Mouse (Mus musculus): ENCODE measurements around the gene Csf2rb2. TPM values are rescaled to one million over a fixed set of nuclear protein-coding genes. Genes with fewer than 3 reads are reported as not detected.
A peak's percentile ranks its signal among the peaks of the same experiment; 100 is the strongest.
"Not testable (repeated sequence)": the region's sequence is repeated elsewhere in the genome, so short reads cannot be mapped to it uniquely, and the experiment has no call there.

Gene Csf2rb2
- total RNA-seq, 1 experiment from 2014 or later, result 7.3 TPM

DNA sequence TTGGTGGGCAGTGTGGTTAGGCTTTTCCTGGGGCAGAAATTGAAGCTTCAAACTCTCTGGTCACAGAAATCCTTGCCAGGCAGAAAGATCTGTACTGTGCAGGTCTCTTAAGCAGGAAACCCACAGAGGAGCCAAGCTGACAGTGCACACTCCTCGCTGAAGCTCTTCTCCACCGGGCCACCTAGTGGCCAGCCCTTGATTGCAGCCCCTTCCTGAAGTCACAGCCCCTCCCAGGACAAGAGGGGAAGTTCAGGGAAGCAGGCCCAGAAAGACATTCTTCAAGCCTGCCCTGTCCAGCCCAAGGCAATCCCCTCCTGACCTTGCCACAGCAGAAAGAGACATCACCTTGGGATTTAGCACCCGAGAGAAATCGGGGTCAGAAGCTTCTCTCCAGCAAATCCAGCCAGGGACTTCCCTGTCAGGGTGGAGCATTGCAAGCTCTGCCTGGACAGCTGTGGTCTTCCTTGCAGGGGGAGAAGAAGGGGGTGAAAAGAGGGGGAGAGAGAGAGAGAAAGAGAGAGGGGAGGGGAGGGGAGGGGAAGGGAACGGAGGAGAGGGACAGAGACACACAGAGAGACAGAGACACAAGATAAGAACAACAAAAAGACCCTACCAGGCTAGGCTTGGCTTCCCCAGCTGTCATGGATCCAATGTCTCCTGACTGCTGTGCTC lies 15.4 kb upstream of the Csf2rb2 start:
- peak; percentile 74 for ATAC-seq (ENCODE audit: extremely low read depth, insufficient number of reproducible peaks, low FRiP score, poor library complexity, severe bottlenecking)

DNA sequence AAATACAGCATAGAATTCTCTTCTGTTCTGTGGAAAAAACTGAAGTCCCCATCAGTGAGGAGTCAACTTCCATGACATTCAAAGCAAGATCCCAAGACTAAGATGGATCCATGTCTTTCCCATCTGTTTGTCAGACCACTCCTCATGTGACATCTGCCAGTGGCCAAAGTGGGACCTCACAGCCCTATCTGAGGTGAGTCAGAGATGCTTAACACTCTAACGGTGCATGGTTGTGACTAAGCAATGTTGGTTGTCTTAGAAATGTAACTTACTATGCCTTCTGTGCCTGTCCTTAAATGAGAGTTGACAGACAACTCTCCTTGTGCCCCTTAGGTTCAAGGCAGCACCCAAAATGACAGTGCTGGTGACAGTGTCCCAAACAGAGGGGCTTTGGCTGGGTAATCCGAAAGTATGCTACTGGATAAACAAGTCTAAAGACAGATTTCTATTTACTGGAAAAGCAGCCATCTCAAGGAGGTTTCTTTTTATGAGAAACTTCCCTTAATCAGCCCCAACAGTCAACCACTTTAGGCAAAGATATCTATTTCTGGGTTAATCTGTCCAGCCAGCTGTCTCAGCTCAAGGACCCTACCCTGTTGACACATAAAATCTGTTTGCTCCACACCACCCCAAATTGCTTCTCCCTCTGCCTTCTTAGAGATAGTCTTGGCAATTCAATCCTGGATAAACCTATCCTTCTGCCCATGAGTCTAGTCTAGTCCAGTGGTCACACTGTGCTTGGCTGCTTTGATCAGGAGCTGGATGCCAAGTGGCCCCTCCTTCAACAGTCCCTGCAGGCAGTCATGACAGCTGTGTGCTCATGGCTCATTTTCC lies 13.0 kb upstream of the Csf2rb2 start:
- ATAC-seq (ENCODE audit: extremely low read depth, insufficient number of reproducible peaks, low FRiP score, poor library complexity, severe bottlenecking), result not testable (repeated sequence)

DNA sequence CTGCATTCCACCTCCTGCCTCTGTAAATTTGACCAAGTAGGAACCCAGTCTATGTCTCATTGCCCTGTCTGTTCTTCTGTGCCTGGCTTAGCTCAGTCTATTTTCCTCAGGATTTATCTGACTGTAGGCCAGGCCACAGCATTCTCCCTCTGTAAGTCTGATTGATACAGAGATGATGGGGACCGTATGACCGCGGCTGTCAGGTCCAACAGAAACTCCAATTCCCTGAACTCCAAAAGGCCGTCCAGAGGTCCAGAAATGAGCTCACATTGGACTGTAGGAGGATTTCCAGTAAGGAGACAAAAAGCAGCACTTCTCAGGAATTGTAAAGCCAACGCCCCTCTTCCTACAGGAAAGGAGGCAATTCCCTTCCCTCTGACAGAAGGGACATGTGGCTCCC lies 8.1 kb upstream of the Csf2rb2 start:
- ATAC-seq (ENCODE audit: extremely low read depth, insufficient number of reproducible peaks, low FRiP score, poor library complexity, severe bottlenecking), result not testable (repeated sequence)

DNA sequence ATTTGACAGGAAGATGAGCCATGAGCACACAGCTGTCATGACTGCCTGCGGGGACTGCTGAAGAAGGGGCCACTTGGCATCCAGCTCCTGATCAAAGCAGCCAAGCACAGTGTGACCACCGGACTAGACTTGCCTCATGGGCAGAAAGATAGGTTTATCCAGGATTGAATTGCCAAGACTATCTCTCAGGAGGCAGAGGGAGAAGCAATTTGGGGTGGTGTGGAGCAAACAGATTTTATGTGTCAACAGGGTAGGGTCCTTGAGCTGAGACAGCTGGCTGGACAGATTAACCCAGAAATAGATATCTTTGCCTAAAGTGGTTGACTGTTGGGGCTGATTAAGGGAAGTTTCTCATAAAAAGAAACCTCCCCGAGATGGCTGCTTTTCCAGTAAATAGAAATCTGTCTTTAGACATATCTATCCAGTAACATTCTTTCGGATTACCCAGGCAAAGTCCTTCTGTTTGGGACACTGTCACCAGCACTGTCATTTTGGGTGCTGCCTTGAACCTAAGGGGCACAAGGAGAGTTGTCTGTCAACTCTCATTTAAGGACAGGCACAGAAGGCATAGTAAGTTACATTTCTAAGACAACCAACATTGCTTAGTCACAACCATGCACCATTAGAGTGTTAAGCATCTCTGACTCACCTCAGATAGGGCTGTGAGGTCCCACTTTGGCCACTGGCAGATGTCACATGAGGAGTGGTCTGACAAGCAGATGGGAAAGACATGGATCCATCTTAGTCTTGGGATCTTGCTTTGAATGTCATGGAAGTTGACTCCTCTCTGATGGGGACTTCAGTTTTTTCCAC lies 7.1 kb upstream of the Csf2rb2 start:
- not testable (repeated sequence) for ATAC-seq (ENCODE audit: extremely low read depth, insufficient number of reproducible peaks, low FRiP score, poor library complexity, severe bottlenecking)

DNA sequence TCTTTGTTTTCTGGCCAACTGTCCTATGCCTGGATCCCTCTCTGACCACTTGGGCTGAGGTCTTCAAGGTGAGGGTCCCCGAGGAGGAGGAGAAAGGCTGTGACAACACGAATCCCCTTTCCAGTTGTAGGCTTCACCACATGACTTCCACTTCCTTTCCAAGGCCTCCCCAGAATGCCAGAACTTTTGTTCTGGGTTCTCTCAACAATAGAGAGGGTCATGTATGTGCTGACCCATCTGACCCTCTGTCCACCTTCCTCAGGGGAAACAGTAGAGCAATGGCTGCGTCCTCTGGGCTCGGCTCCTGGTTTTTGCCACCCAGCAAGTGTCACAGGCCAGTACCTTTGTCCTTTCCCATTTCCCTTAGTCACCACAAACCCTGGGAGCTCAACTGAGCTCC lies 5.5 kb upstream of the Csf2rb2 start:
- no peak for ATAC-seq (ENCODE audit: extremely low read depth, insufficient number of reproducible peaks, low FRiP score, poor library complexity, severe bottlenecking)

DNA sequence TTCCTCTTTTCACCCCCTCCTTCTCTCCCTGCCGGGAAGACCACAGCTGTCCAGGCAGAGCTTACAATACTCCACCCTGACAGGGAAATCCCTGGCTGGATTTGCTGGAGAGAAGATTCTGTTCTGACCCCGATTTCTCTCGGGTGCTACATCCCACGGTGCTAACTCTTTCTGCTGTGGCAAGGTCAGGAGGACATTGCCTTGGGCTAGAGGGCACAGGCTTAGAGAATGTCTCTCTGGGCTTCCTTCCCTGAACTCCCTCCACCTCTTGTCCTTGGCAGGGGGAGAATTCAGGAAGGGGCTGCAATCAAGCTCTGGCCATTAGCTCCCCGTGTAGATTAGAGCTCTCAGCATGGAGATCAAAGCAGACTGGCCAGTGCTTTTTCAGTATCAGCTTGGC lies 4.3 kb upstream of the Csf2rb2 start:
- no peak for ATAC-seq (ENCODE audit: extremely low read depth, insufficient number of reproducible peaks, low FRiP score, poor library complexity, severe bottlenecking)

DNA sequence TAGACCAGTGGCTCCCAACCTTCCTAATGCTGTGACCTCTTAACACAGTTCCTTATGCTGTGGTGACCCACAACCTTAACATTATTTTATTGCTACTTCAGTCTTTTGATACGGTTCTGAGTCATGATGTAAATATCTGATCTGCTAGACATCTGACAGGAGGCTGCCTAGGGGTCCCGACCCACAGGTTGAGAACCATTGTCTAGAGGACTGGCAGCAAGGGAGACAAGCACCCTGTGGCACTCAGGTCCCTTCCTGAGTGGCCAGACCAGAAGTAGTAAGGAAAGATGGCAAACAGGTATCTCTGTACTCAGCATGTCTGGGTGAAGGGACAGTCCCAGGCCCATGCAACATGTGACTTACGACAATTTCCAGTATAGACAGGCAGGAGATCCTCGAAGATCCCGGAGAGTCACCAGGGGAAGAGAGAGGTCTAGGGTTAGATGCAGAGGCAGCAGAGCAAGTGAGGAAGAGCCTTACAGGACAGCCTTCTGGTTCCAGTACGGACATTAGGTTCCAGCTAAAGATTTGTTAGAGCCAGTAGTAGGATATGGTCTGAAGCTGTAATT lies 1.8 kb downstream of the Csf2rb2 start:
- ATAC-seq (ENCODE audit: extremely low read depth, insufficient number of reproducible peaks, low FRiP score, poor library complexity, severe bottlenecking), result no peak

DNA sequence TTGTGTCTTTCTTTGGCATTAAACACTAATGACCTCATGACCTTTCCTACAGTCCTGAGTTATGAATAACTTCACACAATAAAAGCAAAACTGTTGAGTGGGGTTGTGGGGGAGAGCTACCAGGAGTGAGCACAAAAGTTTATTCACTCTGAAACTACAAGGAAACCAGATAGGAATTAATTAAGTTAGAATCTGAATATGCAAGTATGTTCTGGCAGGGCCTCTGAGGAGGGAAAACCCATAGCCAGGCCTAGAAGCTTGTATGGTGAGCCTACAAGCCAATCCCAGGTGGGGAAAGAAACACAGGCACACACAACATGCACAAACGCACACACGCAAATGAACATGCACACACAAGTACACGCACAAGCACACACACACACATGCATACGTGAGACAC lies 2.8 kb downstream of the Csf2rb2 start:
- no peak for ATAC-seq (ENCODE audit: extremely low read depth, insufficient number of reproducible peaks, low FRiP score, poor library complexity, severe bottlenecking)

DNA sequence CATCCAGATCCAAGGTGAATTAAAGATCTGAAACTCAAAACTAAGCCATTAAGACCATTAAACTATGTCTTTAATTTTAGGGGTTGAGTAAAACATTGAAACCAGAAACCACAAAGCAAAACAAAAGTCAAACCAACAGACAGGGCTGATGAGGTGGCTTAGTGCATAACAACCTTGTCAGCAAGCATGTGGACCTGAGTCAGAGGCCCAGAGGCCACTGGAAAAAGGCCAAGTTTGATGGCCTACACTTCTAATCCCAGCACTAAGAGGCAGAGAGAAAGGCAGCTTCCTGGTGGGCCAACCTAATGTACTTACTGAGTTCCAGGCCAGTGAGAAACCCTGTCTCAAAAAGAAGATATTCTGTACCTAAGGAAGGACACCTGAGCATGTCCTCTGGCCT lies 4.7 kb downstream of the Csf2rb2 start:
- no peak for ATAC-seq (ENCODE audit: extremely low read depth, insufficient number of reproducible peaks, low FRiP score, poor library complexity, severe bottlenecking)

DNA sequence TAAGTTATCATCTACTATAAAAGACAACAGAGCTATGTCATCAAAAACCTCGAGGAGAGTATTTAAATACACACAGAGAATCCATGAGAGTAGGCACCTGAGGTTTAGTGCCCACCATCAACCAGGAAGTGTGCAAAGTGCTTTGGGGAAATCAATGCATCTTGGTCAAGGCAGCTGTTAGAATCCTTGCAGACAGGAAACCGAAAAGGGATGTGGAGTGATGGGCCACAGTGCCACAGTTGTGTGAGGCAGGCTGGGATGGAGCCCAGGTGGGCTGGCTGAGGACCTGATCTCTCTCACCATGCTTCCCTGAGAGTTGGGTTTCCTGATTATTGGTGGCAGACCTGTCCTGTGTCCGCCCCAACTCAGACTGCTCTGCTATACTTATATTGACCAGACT lies 5.9 kb downstream of the Csf2rb2 start:
- no peak for ATAC-seq (ENCODE audit: extremely low read depth, insufficient number of reproducible peaks, low FRiP score, poor library complexity, severe bottlenecking)

DNA sequence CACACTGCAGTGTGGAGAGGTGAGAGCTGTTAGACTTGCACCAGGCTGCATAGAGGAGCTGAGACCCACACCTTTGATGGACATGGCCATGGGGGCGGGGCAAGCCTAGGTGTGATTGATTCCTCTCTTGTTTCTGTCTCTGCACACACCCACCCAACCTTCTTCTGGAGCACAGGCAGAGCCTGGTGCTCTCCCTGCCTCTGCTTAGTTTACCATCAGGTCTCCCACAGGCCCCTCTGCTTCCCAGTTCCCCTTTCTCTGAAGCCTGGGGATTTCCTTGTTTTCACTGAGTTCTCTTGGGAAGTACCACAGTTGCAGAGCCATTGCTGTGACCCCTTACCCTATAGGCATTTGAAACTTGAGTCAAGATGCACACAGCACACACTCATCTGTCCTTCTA lies 7.0 kb downstream of the Csf2rb2 start:
- no peak for ATAC-seq (ENCODE audit: extremely low read depth, insufficient number of reproducible peaks, low FRiP score, poor library complexity, severe bottlenecking)

DNA sequence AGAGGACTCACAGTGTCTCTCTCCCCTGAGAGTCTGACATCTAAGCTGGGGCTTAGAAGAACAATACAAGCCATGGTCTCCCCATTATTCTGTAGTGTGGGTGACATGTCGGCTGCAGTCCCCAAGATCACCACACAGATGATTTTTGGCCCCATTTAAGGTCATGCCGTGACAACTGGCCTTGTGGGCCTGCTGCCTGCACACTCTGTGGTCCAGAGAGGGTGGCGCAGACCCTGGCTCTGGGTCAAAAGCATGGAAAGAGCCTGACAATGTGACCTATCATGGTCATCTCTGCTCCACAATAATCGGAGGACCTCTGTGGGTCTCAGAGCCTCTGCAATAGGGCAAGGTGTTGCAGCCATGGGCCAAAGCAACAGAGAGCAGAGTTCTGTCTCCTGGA lies 11.8 kb downstream of the Csf2rb2 start:
- ATAC-seq (ENCODE audit: extremely low read depth, insufficient number of reproducible peaks, low FRiP score, poor library complexity, severe bottlenecking), result no peak

DNA sequence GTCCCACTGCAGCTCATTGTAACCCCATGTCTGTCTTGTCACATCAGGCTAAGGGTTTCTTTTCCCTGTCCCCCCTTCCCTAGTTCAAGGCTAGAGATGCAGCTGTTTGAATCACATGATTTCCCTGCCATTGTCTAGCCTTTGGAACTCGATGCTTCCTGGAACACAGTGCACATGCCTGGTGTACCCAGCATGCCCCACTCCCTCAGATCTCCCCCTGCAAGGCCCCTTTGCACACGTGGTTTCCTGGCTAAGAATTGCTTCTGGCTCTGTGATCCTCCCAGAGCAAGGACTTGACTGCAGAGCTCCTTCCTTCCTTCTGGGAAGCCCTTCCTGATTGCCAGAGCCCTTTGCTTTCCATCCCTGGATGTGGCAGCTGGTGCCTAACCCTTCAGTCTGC lies 12.3 kb downstream of the Csf2rb2 start:
- ATAC-seq (ENCODE audit: extremely low read depth, insufficient number of reproducible peaks, low FRiP score, poor library complexity, severe bottlenecking), result not testable (repeated sequence)

DNA sequence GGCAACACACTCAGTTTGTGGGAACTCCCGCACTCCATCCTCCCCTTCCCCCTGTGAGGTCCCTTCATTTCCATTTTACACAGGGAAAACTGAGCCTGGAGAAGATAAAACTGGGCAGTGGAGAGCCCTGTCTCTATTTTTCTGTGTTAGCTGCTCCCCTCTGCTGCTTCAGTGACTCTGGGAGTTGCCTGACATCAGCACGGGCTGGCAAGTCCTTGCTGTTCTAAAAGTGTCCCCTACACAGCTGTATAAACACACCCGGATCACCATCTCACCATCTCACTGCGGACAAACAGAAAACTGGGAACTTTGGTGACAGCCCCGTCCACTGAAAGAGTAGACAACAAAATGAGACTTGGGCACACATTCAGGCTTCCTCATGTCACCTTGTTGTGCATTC lies 15.7 kb downstream of the Csf2rb2 start:
- not testable (repeated sequence) for ATAC-seq (ENCODE audit: extremely low read depth, insufficient number of reproducible peaks, low FRiP score, poor library complexity, severe bottlenecking)

DNA sequence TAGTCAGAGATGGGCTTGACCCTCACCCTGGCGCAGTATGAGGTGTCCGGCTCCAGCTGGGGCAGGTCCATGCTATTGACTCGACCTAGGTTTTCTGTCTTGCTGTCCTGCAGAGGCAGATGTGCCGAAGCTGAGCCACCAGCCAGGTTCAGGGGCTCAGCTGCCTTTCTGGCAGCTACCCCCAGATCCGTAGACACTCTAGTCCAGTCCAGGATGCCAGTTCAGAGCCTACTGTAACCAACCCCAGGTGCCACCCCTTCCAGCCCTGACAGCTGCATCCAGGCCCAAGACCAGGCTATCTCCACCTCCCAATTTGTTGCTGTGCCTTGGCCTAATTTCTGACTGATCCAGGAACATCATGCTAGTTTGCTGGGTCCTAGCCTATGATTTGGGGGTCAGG lies 17.6 kb downstream of the Csf2rb2 start:
- ATAC-seq (ENCODE audit: extremely low read depth, insufficient number of reproducible peaks, low FRiP score, poor library complexity, severe bottlenecking), result no peak

DNA sequence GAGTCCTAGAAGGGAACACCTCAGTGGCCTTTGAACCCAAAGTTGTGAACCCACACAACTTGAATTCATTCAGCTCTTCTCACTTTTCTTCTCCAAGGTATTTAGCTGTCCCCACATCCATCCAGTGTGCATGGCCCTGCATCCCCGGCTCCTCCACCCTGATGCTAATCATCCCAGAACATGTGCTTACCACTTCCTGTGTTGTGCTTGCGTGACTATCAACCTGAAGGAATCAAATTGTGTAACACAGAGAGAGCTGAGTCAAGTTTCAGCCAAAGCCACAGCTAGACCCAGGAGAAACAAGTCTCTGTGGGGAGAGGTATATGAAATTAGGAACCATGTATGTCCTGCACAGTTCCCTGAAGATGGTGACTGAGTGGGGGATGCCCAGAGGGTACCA lies 27.2 kb downstream of the Csf2rb2 start:
- ATAC-seq (ENCODE audit: extremely low read depth, insufficient number of reproducible peaks, low FRiP score, poor library complexity, severe bottlenecking), result no peak

DNA sequence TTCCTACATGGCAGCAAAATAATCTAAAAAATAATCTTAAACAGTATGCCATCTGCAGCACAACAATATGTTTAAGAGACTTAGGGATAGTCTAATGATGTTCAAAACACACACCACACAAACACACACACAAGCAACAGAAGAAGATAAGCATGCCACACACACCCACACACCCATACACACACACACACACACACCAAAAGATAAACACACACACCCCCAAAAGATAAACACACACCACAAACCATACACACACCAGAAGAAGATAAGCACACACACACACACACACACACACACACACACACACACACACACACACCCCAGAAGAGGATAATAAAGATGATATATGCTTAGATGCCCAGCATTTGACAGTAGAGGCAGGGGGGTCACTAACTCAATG lies 34.3 kb downstream of the Csf2rb2 start:
- no peak for ATAC-seq (ENCODE audit: extremely low read depth, insufficient number of reproducible peaks, low FRiP score, poor library complexity, severe bottlenecking)

DNA sequence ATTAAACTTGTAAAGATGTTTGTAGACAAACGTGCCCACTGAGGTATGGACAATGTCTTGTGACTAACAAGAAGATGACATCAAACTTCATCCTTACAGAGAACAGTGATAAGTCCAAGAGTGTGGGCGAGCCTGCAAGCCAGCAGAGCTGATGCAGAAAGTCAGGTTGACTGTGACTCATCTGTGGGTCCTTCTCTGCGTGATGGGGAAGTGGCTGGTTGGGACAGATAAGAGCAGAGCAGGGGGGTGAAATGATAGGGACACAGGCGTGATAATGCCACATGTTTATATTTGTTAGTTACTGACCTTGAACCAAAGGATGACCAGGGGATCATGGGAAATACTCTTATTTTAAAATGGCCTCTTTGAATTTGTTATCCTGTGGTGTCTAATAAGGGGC lies 37.7 kb downstream of the Csf2rb2 start:
- peak; percentile 72 for ATAC-seq (ENCODE audit: extremely low read depth, insufficient number of reproducible peaks, low FRiP score, poor library complexity, severe bottlenecking)

DNA sequence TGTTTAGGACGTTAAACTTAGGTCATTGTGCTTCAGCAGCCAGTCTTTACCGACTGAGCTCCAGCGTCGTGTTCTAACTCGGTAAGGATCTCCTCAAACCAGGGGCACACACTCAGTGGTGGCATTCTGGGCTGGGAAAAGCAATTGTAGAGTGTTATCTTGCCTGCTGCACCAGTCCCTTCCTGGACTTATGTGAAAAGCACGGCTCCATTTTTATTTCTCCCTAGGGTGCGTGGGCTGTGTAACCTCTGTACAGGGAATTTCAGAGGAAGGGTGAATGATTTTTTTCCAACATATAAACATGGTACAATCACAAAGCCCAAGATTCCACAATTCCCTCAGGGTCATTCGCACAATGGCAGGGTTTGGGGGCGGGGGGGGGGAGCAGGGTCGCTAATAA lies 38.1 kb downstream of the Csf2rb2 start:
- no peak for ATAC-seq (ENCODE audit: extremely low read depth, insufficient number of reproducible peaks, low FRiP score, poor library complexity, severe bottlenecking)
